Mouse (Mus musculus) kidney, embryonic 15.5 days (tissue): Measurements from ENCODE around the gene Limk2. TPM values are rescaled to one million over a fixed set of nuclear protein-coding genes. Genes with fewer than 3 reads are reported as not detected.

ENCODE experiments used
- ATAC-seq: fragments of 200-750 bp; cut with Nextera tagmentation; replicated peaks from 2 replicates; pipeline ENCODE4 v1.8.0; 2017; ENCODE audit warnings: moderate TSS enrichment; ENCODE audit not compliant: low FRiP score
- H3K27ac ChIP-seq: fragments of 300-500 bp; sonication (generic); 2 replicates; pipeline ENCODE4 v1.5.1; 2015; ENCODE audit warnings: mild to moderate bottlenecking, inconsistent platforms
- H3K27me3 ChIP-seq: fragments of 300-500 bp; sonication (generic); 2 replicates; pipeline ENCODE4 v1.6.1; 2015; ENCODE audit warnings: inconsistent platforms
- H3K36me3 ChIP-seq: fragments of 300-500 bp; sonication (generic); 2 replicates; pipeline ENCODE4 v1.6.1; 2015; ENCODE audit warnings: inconsistent platforms
- H3K4me1 ChIP-seq: fragments of 300-500 bp; sonication (generic); 2 replicates; pipeline ENCODE4 v1.6.1; 2015; ENCODE audit warnings: inconsistent platforms
- H3K4me2 ChIP-seq: fragments of 300-500 bp; sonication (generic); 2 replicates; pipeline ENCODE4 v1.6.1; 2015; ENCODE audit warnings: moderate library complexity, mild to moderate bottlenecking, inconsistent platforms
- H3K4me3 ChIP-seq: fragments of 300-500 bp; sonication (generic); replicated peaks from 2 replicates; pipeline ENCODE4 v1.5.1; 2015; ENCODE audit warnings: mild to moderate bottlenecking, inconsistent platforms
- H3K9ac ChIP-seq: fragments of 300-500 bp; sonication (generic); 2 replicates; pipeline ENCODE4 v1.6.1; 2015; ENCODE audit warnings: mild to moderate bottlenecking, inconsistent platforms
- H3K9me3 ChIP-seq: fragments of 300-500 bp; sonication (generic); replicated peaks from 2 replicates; pipeline ENCODE4 v1.6.1; 2016; ENCODE audit warnings: inconsistent platforms
- WGBS: fragments of 180-500 bp; shearing (Covaris S2); methylation state at CpG from one replicate; pipeline ENCODE4 v1.1.7; 2015; ENCODE audit warnings: mixed read lengths; 5-methylcytosine and 5-hydroxymethylcytosine counted together
- polyA plus RNA-seq: library from polyadenylated mRNA; unstranded; fragments of >200 nt; fragmentation: Nextera tagmentation; extraction: Ambion mirVana; gene quantifications from 2 replicates; pipeline ENCODE4 v1.2.1, GENCODE M21; 2015

Limk2 gene
- polyA plus RNA-seq, 1 experiment from 2014 or later = 46.0 TPM

DNA sequence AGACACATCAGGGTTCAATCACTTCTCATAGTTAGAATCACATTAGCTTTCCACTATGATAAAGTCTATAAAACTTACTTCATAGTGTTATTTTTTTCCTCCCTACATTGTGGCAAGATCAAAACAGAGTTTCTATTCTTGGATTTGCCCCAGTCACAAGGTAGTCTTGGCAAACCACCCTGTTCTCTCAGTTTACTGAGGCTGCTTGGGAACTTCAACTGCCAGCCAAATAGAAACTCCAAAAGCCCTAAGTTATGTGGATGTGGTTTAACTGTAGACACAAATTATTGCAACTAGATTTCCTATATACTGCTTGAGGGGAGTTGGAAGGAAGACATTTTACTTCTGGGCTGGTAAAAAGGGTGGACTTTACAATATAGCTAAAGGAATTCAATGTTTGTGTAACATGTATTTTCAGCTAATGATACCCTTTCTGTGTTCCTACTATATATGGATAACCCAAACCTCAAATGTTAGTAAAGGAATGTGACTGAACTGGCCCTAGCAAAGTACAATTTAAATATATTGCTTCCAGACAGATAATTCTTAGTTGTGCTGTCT lies 79.0 kb downstream of the Limk2 start, which contains the start of gene Pik3ip1:
Pik3ip1 (plus strand) TSS at position 511 of the 561 bp plus-strand sequence.
- H3K9ac ChIP-seq = peak within 1 kb of the TSS; percentile 62
- peaks cover 29% of the 10 kb centered on the region for H3K4me1 ChIP-seq
- peak within 1 kb of the TSS; percentile 53 for H3K4me3 ChIP-seq
- no peaks in the 10 kb centered on the region for H3K36me3 ChIP-seq
- no peaks in the 10 kb centered on the region for H3K9me3 ChIP-seq
- no peaks in the 10 kb centered on the region for H3K27me3 ChIP-seq
- peak within 1 kb of the TSS; percentile 56 for H3K27ac ChIP-seq
- H3K4me2 ChIP-seq = peak within 1 kb of the TSS; percentile 99
- ATAC-seq = no peak

GRCm38 (mm10) chr11:3328806-3329775 lies 79.9 kb downstream of the Limk2 start:
- H3K4me1 ChIP-seq = peaks cover 24% of the 10 kb centered on the region
- WGBS = 71% methylated on average over 11 of the region's 11 CpGs
- no peak overlapping the region for H3K4me3 ChIP-seq
- no peak overlapping the region for H3K9ac ChIP-seq
- H3K9me3 ChIP-seq = no peaks in the 10 kb centered on the region
- no peaks in the 10 kb centered on the region for H3K27me3 ChIP-seq
- no peak overlapping the region for H3K27ac ChIP-seq
- H3K36me3 ChIP-seq = no peaks in the 10 kb centered on the region
- no peak for ATAC-seq
- H3K4me2 ChIP-seq = no peak overlapping the region

DNA sequence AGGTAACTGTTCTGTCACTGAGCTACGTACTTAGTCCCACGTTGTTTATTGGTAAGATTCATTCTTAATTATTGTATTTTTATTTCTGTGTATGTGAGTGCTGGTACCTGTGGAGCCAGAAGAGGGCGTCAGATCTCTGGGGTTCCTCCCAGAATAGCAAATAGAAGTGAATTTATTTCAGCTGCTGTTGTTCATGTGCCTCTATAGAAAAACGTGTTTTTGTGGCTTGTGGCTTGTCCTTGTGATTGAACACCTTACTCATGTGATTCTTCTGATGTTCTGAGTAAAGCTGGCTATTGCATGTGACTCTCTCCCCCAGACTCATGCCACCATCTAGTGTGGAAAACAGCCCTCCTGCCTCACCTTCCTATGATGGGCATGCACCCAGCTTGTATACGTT lies 80.7 kb downstream of the Limk2 start:
- ATAC-seq = no peak
- no peak overlapping the region for H3K4me3 ChIP-seq
- WGBS = 81% methylated on average over 5 of the region's 5 CpGs
- no peak overlapping the region for H3K9ac ChIP-seq
- H3K36me3 ChIP-seq = no peaks in the 10 kb centered on the region
- H3K4me2 ChIP-seq = no peak overlapping the region
- no peaks in the 10 kb centered on the region for H3K9me3 ChIP-seq
- H3K27me3 ChIP-seq = no peaks in the 10 kb centered on the region
- H3K4me1 ChIP-seq = peaks cover 24% of the 10 kb centered on the region
- H3K27ac ChIP-seq = no peak overlapping the region

GRCm38 (mm10) chr11:3318286-3318685 lies 90.7 kb downstream of the Limk2 start:
- Histone ChIP-seq H3K4me3 (no peak overlapping the region), H3K27me3 (no peaks in the 10 kb centered on the region), H3K4me2 (no peak overlapping the region), H3K36me3 (0 out of 2 replicates have a peak, but pooled peaks cover 3% of the 10 kb centered on the region), H3K9ac (no peak overlapping the region), H3K27ac (no peak overlapping the region), H3K9me3 (no peaks in the 10 kb centered on the region), H3K4me1 (0 out of 2 replicates have a peak, but pooled peaks cover under 1% of the 10 kb centered on the region)
- ATAC-seq = no peak
- 86% methylated on average over 3 of the region's 3 CpGs for WGBS

- Histone ChIP-seq H3K27ac (no peak overlapping the region), H3K9ac (no peak overlapping the region), H3K9me3 (no peaks in the 10 kb centered on the region), H3K4me1 (0 out of 2 replicates have a peak, but pooled peaks cover 5% of the 10 kb centered on the region), H3K4me2 (no peak overlapping the region), H3K4me3 (no peak overlapping the region), H3K36me3 (peaks cover 41% of the 10 kb centered on the region), H3K27me3 (no peaks in the 10 kb centered on the region)
- WGBS = 30% methylated on average over 2 of the region's 2 CpGs
- peak; percentile 61 for ATAC-seq
Measured at GRCm38 (mm10) chr11:3314148-3314547, 94.8 kb downstream of the Limk2 start.

DNA sequence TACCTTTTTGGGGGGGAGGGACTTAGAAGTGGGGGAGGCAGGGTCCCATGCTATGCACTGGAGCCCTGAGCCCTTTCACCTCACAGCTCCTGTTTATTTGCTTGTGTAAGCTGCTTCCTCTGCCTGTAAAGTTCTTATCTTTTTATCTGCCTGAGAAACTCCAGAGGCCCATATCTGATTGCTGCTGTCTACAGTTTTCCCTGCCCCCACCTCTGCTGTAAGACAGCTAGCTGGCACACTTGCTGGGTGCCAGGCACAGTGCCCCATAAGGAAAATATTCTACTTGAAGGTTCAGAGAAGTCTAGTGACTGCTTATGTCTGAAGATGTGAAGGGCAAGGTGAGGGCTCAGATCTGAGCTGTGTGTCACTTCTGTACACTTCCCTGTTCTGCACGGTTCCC lies 95.7 kb downstream of the Limk2 start:
- peak; percentile 38; the same call in 1 of the 2 replicates for ATAC-seq
- H3K27ac ChIP-seq = no peak overlapping the region
- H3K4me3 ChIP-seq = no peak overlapping the region
- H3K9ac ChIP-seq = no peak overlapping the region
- peaks cover 49% of the 10 kb centered on the region for H3K36me3 ChIP-seq
- H3K4me1 ChIP-seq = 0 out of 2 replicates have a peak, but pooled peaks cover 5% of the 10 kb centered on the region
- no peak overlapping the region for H3K4me2 ChIP-seq
- 80% methylated on average over 1 of the region's 1 CpGs for WGBS
- H3K9me3 ChIP-seq = no peaks in the 10 kb centered on the region
- H3K27me3 ChIP-seq = no peaks in the 10 kb centered on the region

GRCm38 (mm10) chr11:3311586-3312347 lies 97.2 kb downstream of the Limk2 start:
- H3K27me3 ChIP-seq = no peaks in the 10 kb centered on the region
- no peak for ATAC-seq
- no peak overlapping the region for H3K9ac ChIP-seq
- H3K9me3 ChIP-seq = no peaks in the 10 kb centered on the region
- no peak overlapping the region for H3K4me2 ChIP-seq
- WGBS = 79% methylated on average over 10 of the region's 10 CpGs
- H3K4me1 ChIP-seq = 0 out of 2 replicates have a peak, but pooled peaks cover 5% of the 10 kb centered on the region
- H3K4me3 ChIP-seq = no peak overlapping the region
- H3K36me3 ChIP-seq = peaks cover 62% of the 10 kb centered on the region
- 0 out of 2 replicates have a peak overlapping the region, but pooled peaks have one; percentile 3 for H3K27ac ChIP-seq

GRCm38 (mm10) chr11:3310789-3311585 lies 98.0 kb downstream of the Limk2 start:
- H3K4me1 ChIP-seq = 0 out of 2 replicates have a peak, but pooled peaks cover 5% of the 10 kb centered on the region
- no peak overlapping the region for H3K4me2 ChIP-seq
- peaks cover 69% of the 10 kb centered on the region for H3K36me3 ChIP-seq
- H3K27me3 ChIP-seq = no peaks in the 10 kb centered on the region
- ATAC-seq = no peak
- 79% methylated on average over 10 of the region's 10 CpGs for WGBS
- H3K27ac ChIP-seq = no peak overlapping the region
- H3K9me3 ChIP-seq = no peaks in the 10 kb centered on the region
- no peak overlapping the region for H3K4me3 ChIP-seq
- no peak overlapping the region for H3K9ac ChIP-seq

GRCm38 (mm10) chr11:3309884-3310283 lies 99.1 kb downstream of the Limk2 start:
- peaks cover 80% of the 10 kb centered on the region for H3K36me3 ChIP-seq
- H3K4me3 ChIP-seq = no peak overlapping the region
- H3K4me2 ChIP-seq = no peak overlapping the region
- H3K27ac ChIP-seq = no peak overlapping the region
- 0 out of 2 replicates have a peak, but pooled peaks cover 5% of the 10 kb centered on the region for H3K4me1 ChIP-seq
- WGBS = 86% methylated on average over 4 of the region's 4 CpGs
- H3K27me3 ChIP-seq = no peaks in the 10 kb centered on the region
- no peaks in the 10 kb centered on the region for H3K9me3 ChIP-seq
- no peak for ATAC-seq
- H3K9ac ChIP-seq = no peak overlapping the region

- H3K4me3 ChIP-seq = no peak overlapping the region
- H3K4me2 ChIP-seq = no peak overlapping the region
- H3K9me3 ChIP-seq = no peaks in the 10 kb centered on the region
- no peaks in the 10 kb centered on the region for H3K27me3 ChIP-seq
- no peak for ATAC-seq
- no peak overlapping the region for H3K27ac ChIP-seq
- peaks cover 100% of the 10 kb centered on the region for H3K36me3 ChIP-seq
- WGBS = 97% methylated on average over 3 of the region's 3 CpGs
- no peak overlapping the region for H3K9ac ChIP-seq
- H3K4me1 ChIP-seq = 0 out of 2 replicates have a peak, but pooled peaks cover 2% of the 10 kb centered on the region
Measured at GRCm38 (mm10) chr11:3307875-3308274, 101.1 kb downstream of the Limk2 start.

DNA sequence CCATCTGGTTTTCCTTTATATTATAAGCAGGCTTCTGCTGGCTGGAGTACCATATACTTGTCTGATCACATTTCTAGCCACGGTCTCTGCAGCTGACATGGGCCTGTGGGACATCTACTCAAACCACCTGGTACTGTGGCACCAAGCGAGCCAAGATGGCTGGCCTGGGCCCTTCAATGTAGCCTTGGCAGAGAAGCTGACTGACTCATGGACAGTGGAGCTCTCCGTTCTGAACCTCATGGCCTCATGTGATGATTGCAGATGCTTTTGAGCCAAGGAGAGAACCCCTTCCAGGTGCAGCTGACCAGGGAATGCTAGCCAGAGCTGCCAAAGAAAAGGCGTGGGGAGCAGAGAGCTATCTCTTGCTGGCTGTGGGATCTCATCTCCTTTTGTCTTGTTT lies 103.2 kb downstream of the Limk2 start:
- 94% methylated on average over 4 of the region's 4 CpGs for WGBS
- Histone ChIP-seq H3K4me2 (no peak overlapping the region), H3K4me3 (no peak overlapping the region), H3K27me3 (no peaks in the 10 kb centered on the region), H3K27ac (no peak overlapping the region), H3K9me3 (no peaks in the 10 kb centered on the region), H3K9ac (no peak overlapping the region), H3K36me3 (peaks cover 100% of the 10 kb centered on the region), H3K4me1 (no peaks in the 10 kb centered on the region)
- no peak for ATAC-seq
